Mouse (Mus musculus) neural tube, embryonic 10.5 days (tissue): Measurements from ENCODE around the gene Fbxl20.
A peak's percentile ranks its signal among the peaks of the same experiment; 100 is the strongest.

Experiments
- DNase-seq: peaks from one replicate; pipeline ENCODE4 v3.0.0-alpha.2; 2017; ENCODE audit warnings: low spot score; ENCODE audit errors: extremely low spot score

Fbxl20 gene

GRCm38 (mm10) chr11:98050520-98050815 is 99.7 kb downstream of the Fbxl20 start:
- DNase-seq: no peak

GRCm38 (mm10) chr11:98049672-98050519 is 100.3 kb downstream of the Fbxl20 start:
- DNase-seq: no peak

GRCm38 (mm10) chr11:98047745-98048144 is 102.5 kb downstream of the Fbxl20 start:
- DNase-seq: no peak

GRCm38 (mm10) chr11:98046466-98046865 is 103.7 kb downstream of the Fbxl20 start:
- no peak for DNase-seq

- DNase-seq: no peak
Observed at GRCm38 (mm10) chr11:98045596-98045995, 104.6 kb downstream of the Fbxl20 start.

- DNase-seq: no peak
Observed at GRCm38 (mm10) chr11:98044074-98044473, 106.1 kb downstream of the Fbxl20 start.

GRCm38 (mm10) chr11:98042741-98043140 is 107.5 kb downstream of the Fbxl20 start:
- DNase-seq: no peak

GRCm38 (mm10) chr11:98040975-98041374 is 109.2 kb downstream of the Fbxl20 start:
- no peak for DNase-seq

GRCm38 (mm10) chr11:98037871-98038270 is 112.3 kb downstream of the Fbxl20 start:
- no peak for DNase-seq

GRCm38 (mm10) chr11:98035977-98036377 is 114.2 kb downstream of the Fbxl20 start:
- DNase-seq: peak; percentile 58

GRCm38 (mm10) chr11:98034840-98035239 is 115.4 kb downstream of the Fbxl20 start:
- no peak for DNase-seq

GRCm38 (mm10) chr11:98034061-98034460 is 116.1 kb downstream of the Fbxl20 start:
- DNase-seq: no peak
